Mouse (Mus musculus): ENCODE measurements around the gene Ribc2.

The Ribc2 gene

DNA sequence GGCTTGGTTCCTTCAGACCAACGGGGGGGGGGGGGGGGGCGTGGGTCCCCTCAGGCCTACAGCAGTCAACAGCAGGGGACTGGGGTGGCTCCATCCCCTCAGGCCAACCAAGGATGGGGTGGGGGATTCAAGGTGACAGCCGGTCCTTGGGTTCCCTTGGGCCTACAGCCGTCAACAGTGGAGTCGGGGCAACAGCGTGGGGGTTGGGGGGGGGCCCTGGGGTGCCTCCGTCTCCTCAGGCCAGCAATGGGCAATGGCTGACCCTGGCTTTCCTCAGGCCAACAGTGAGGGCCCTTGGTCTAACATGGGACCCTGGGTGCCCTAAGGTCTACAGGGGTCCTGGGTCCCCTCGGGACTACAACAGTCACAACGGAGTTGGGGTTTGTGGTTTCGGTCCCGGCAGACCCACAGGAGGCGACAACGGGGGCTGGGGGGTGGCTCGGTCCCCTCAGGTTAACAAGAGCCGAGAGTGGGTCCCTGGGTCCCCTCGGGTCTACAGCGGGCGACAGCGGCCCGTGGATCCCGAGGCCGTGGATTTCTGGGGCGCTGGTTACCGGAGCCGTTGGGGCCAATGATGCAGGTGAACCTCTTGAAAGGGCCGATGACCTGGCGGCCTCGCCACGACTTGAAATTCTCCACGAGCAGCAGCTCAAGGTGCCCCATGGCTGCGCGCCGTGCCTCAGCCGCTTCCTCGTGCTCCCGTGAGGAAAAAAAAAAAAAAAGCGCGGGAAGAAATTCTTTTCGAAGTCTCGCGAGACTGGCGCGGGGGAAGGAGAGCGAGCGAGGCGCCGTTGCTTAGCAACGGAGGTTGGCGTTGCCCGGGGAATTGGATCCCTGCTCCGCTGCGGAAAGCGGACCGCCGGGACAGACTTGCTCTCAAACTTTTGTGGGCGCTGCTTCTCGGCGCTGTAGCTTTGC is at the start of gene Ribc2, which contains the start of gene Smc1b:
Gene Ribc2, plus strand, starts transcription at position 804 of the 918 bp plus-strand sequence.
Gene Smc1b, minus strand, starts transcription at position 690 of the 918 bp plus-strand sequence.
- CTCF ChIA-PET: interaction anchor here (0.7 kb wide), 1 partner anchor 23 kb away, joined by 3 read pairs; no protein-coding TSS in a partner anchor

DNA sequence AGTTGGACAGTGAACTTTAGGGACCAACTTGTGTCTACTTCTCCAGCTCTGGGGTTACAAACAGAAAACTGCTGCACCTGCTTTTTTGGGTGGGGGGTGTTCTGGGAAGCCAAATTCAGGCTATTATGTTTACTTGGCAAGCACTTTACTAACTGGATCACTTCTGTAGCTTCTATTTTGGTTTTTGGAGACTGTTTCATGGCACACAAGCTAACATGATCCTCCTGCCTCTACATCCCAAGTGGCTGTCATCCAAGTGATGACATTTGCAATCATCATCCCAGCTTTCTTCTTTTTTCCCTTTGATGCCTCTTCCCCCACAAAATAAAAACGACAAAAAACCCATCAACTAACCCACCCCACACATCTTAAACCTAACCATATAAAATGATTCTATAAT is 46.2 kb upstream of the Ribc2 start:
- CTCF ChIA-PET: no interaction called here

DNA sequence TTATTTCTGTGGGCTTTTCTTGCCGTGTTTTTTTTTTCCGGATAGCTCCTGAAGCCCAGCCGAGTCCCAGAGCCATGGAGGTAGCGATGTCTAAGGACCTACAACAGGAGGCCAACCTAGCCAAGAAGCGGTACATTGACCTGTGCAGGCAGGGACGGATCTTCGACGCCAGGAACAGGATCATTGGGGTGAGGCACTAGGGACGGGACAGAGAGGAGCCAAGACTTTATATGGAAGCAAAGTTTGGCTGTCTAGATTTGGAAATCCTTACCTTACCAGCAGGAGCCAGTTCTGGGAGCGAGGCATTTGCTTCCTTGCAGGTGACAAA is 279 bp downstream of the Ribc2 start:
- CTCF ChIA-PET: interaction anchor here (0.6 to 0.7 kb wide), 2 partner anchors 22 to 1076 kb away, joined by 3 read pairs; no protein-coding TSS in a partner anchor

DNA sequence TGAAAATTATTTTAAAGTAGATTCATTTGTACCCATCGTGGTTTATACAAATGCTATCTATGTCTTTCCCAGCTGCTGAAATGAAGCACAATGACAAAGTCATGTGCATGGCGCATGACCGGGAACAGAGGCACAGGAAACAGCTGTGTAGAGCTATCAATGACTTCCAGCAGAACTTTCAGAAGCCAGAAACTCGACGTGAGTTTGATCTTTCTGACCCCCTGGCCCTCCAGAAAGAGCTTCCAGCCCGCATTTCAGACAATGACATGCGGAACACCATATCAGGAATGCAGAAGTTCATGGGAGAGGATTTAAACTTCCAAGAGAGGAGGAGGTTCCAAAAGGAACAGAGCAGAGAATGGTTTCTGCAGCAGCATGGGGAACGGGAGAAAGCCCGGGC is 3.3 kb downstream of the Ribc2 start:
- CTCF ChIA-PET: no interaction called here

DNA sequence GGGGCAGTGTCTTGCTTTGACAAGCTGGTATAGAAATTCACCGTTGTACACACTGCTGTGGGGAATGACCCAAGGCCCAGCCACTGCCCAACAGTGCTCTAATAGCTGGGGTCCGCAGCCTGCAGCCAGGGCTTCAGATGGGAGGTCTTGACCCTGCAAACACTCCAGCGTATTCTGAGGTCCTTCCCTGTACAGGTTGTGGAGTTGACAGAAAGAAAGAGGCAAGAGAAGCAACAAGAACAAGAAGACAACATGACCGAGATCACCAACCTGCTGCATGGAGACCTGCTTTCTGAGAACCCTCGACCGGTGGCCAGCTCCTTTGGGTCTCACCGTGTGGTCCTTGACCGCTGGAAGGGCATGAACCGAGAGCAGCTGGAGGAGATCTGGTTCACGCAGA is 9.4 kb downstream of the Ribc2 start:
- CTCF ChIA-PET: no interaction called here

DNA sequence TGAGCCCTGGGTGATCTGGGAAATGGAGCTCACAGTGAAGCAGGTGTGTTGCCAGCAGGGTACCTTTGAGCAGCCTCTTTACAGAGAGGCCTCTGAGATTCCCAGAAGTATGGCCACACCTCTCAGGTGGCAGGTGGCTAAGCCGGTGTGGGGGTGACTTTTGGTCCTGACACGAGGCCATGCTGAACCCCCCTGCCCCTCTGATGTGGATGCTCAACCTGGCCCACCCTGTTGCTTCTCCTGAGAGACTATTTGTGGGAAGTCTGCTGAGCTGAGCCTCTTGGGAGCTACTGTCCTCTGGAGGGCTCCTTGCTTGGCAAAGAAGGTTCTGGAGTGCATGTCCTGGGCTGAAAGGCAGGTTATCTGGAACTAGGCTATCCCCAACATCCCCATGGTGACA is 10.6 kb downstream of the Ribc2 start:
- CTCF ChIA-PET: no interaction called here

DNA sequence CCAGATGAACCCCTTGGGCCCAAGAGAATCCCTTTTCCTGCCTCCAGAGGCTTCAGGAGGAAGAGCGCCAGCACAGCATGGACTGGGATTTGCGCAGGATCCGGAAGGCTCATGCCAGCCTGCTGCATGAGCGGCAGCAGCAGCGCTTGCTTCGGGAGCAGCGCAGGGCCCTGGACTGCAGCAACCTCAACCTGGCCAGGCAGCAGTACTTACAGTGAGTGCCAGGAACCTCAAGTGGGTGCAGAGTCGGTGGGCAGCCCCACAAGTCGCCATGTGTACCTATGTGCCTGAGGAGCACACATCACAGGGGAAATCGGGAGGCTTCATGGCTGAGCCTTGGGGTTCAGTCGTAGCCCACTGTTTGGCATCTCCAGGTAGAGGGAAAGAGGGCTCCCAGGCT is 11.3 kb downstream of the Ribc2 start:
- CTCF ChIA-PET: interaction anchor here (0.7 kb wide), 1 partner anchor 1515 kb away, joined by 3 read pairs; no protein-coding TSS in a partner anchor

DNA sequence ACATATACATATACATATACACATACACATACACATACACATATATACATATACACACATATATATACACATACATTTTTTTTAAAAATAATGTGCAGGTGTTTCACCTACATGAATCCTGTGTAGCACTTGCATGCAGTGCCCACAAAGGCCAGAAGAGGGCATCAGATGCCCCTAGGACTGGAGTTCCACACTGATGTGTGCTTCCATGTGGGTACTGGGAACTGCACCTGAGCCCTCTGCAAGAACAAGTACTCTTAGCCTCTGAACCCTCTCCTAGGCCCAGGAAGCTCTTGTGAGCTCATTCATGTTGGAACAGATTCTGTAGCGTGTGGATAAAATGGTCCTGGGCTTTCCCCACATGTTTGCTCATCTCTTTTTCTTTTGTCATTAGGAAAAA is 11.9 kb downstream of the Ribc2 start:
- CTCF ChIA-PET: interaction anchor here (0.7 kb wide), 1 partner anchor 1516 kb away, joined by 3 read pairs; no protein-coding TSS in a partner anchor

DNA sequence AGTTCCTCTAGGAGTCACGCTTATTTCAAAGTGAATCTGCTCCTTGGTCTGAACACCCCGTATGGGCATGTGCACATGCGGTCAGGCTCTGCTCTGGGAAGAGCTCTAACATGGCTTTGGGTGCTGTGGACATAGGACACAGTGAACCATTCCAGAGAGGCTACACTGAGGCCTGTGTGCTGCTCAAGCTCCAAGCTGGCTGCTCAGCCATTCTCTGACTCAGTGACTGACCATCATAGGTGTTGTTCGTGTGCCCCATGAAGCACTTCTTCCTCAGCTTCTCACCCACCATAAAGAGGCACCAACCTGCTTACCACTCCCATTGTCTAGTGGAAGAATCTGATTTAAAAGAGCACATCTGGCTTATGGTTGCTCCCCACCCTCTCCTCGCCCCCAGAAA is 12.4 kb downstream of the Ribc2 start:
- CTCF ChIA-PET: no interaction called here

DNA sequence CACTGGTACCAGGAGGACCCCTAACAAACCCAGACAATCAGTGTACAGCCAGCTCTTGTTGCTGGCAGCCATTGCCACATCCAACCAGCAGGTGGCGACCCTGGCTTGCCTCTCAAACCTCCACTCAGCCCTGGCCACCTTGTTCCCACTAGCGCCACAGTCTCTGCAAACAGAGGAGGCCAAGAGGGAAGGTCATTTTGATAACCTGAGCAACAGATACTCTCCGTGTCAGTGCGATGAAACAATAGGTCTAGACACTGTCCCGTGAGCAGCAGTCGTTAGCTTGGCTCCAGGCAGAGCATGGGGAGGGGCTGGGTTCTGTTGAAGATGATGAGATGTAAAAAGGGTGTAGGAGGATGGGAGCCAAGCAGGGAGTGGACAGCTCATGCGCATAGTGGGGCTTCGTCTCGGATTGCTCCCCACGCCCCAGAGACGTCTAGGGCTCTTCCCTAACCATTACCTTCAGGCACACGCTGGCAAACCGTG is 19.6 kb downstream of the Ribc2 start:
- CTCF ChIA-PET: no interaction called here

DNA sequence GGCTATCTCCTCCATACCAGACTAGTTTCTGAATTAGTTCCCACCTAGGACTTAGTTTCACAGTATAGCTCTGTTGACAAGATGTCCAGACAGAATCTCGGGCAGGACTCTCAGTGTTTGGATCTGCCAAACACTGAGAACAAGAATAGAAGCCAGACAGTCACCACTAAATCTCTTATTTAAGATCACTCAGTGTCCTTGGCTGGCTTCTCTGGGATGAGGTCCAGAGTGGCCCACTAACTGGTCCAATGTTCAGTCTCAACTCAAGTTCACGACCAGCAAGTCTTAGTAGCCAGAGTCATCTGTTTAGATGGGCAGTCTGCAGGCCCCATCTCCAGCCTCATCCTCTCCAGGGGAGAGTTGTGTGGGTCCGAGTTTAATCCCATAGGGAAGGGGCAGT is 20.7 kb downstream of the Ribc2 start:
- CTCF ChIA-PET: no interaction called here

DNA sequence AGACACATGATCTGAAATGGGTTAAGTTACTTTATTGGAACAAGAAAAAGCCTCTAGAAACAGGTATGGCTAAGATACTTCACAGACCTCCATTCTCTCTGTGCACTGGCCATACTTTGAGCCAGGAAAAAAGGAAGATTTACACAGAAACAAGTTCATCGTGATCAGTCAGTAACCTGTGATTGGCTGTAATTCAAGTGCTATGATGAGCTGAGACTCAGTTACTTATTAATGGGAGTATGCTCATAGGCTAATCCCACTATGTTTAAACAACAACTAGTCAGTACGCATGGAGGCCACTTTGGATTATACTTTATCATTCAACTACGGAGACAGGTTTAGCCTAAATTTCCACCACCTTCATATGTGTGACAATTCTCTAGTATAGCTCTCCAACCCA is 22.2 kb downstream of the Ribc2 start:
- CTCF ChIA-PET: interaction anchor here (0.6 kb wide), 1 partner anchor 22 kb away, joined by 3 read pairs; the partner anchor contains the start of genes Ribc2 and Smc1b

DNA sequence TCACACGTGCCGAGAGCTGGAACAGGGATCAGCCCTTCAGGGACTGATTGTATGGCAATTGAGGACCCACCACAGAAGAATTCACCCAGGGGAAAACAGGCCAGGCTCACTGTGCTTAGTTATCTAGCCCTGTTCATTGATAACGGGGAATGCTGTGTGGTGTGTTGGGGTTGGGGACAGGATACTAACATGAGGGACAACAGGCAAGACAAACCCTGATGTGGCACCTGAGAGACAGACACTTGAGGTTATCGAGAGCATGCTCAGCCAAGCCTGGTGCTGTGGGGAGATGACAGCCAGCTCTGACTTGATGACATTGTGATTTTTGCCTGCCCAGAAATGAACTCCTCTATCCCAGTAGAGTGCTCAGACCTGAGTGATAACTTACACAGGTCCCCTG is 24.3 kb downstream of the Ribc2 start:
- CTCF ChIA-PET: no interaction called here

DNA sequence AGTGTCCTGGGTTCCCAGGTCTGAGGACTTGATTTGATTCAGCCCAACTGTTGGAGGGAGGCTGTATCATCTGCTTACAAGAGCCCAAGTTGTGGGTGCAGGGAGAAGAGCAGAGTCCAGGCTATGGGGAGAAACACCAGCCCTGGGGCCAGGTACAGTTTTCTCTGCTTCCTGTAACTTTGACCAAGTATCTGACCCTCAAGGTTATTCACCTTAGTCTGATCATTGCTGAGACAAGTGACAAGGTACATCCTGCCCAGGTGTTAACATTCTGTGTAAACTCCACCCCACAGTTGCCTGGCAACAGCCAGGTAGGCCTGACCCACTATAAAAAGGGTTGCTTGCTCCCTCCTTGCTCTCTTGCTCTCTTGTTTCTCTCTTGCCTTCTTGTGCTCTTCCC is 29.5 kb downstream of the Ribc2 start:
- CTCF ChIA-PET: no interaction called here

DNA sequence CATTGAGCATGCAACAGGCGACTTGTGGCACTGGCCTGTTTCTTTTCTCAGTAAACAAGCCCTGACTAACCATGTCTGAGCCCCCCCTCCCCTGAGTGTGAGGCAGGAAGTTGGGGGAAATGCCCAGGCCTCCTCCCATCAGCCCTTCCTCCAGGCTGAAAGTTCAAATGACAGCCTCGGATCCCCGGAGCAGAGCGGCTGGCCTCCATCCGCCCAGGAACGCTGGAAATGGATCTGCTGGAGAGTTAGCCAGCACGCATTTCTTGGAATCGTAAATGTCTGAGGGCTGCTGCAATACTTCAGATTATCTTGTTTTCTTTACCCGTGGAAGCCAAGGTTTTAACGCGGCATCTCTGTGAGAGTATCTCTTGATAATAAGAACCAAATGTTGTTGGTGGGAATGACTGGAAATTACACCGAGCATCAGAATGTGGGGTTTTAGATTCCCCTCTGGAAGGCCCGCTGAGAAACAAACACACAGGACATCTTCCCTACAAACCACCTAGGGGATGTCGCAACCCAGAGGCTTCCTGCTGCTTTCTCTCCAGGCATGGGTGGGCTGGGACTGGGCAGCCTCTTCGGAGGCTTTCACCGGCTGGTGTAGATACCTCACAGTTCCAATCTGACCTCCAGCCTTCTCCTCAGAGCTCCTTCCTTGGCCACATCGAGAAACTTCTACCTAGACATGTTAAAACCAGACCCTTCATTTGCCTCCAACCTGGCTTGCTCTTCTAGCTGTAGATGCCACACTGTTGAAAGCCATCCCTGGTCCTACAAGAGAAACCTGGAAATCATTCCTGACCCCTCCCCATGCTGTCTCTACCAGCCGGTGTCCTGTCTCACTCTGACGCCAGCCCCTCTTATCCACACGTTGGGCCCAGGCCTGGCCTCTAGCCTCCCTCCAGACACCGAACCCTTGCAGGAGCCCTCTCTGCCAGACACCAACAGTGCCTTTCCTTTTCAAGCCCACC is 31.1 kb downstream of the Ribc2 start:
- CTCF ChIA-PET: interaction anchor here (0.7 kb wide), 1 partner anchor 380 kb away, joined by 11 read pairs; no protein-coding TSS in a partner anchor

DNA sequence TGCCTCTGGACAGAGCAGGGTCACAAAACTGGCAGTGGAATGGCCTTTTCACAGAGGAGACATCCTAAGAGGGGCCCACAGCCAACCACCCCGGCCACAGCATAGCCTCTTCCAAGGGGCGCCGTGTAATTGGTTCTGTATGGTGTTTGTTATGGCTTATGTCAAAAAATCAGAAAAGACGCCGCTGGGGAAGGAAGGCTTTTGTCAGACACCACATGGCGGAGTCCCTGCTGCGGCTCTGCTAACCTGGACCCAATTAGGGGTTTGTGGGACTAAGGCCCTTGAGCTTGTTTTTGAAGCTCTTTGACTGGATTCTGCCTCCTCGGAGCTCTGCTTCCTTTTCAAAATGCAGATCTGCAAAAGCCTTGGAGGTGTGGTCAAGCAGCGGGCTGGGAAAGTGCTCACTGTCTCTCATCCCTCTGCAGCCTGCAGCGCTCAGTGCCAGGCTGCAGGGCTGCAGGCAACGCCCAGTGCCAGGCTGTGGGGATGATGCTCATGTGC is 34.6 kb downstream of the Ribc2 start:
- CTCF ChIA-PET: no interaction called here

DNA sequence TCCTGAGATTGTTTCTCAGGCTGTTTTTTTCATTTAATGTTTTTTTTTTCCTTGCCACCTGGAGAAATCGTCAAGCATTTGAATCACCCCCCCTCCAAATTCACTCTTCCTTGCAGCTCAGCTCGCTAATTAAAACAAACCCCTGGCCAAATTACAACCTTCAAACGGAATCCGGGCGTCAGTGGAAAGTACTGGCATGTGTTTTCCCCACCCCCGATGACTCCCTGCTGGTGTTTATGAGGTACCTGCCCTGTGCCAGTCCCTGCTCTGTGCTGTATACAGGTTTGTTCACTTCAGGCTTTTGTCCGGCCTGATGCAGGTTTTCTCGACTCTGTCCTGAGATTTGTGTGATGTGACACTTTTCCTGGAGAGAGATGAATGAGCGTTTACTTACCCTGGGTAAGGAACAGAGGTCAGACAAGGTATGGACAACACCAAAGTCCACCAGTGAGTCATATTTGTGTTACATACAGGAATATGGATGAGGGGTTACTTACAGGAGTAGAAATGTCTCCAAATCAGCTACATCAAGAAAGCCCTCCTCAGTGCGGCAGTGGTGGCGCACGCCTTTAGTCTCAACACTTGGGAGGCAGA is 35.3 kb downstream of the Ribc2 start:
- CTCF ChIA-PET: no interaction called here

DNA sequence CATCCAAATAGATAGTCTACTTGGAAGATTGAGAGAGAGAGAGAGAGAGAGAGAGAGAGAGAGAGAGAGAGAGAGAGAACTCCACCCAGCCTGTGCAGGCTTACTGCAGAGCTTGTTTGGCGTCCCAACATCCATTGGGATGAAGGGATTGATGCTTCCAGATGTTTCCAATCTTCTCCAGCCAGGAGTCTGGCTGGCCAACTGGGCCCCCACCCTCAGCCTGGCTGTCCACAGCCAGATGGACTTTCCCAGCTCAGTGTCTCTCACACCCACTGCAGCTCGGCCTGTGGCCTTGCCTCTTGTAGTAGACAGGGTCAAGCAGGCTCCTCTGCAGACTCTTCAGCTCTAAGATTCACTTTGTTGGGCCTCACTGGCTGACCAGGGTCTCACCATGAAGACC is 40.2 kb downstream of the Ribc2 start:
- CTCF ChIA-PET: no interaction called here

DNA sequence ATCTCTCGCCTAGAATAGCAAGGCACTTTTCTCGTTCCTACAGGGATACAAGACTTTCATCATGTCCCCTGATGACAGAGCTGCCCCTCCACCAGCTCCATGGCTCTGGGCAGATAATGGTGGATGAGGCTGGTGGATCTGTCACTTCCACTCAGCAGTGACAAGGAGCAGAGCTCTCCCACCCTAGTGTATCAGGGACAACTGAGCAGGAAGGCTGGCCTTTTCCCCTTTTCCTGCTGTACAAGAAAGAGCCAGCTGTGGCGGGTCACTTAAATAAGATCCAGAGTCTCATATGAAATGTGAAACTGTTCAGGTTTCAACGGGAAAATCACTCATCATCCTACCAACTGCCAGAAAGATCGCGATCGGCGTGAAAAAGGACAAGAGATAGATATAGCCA is 41.5 kb downstream of the Ribc2 start:
- CTCF ChIA-PET: no interaction called here

DNA sequence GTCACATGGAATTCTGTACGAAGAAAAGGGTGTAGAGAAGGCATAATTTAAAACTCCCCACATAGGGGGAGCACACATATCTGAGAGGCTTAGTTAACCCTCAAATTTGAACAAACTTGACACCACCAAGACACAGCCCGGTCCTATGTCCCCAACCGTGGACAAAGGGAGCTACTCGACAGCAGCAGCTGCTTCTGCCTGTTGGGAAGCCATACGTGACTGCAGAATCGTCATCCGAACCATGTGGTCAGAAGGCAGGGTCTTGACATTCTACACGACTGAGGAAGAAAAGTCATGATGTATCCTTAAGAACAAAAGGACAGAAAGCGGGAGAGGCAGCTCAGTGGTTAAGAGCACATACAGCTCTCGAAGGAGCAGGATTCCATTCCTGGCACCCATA is 42.2 kb downstream of the Ribc2 start:
- CTCF ChIA-PET: no interaction called here

DNA sequence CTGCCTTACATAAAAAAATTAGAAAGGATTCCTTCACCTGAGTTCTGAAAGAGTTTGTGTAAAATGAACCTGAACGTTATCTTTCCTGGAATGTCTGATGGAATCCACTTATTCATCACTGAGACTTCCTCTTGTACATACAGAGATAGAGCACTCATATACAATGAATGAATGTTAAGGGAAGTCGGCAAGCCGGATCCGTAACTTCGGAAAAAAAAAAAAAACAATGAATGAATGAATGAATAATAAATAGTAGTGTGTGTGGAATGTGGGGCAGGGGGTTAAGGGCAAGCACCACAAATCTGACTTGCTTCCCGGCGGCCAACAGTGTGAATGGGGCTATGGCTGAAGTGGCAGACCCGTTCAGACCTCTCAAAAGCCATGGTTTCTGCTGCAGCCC is 45.7 kb downstream of the Ribc2 start:
- CTCF ChIA-PET: no interaction called here

DNA sequence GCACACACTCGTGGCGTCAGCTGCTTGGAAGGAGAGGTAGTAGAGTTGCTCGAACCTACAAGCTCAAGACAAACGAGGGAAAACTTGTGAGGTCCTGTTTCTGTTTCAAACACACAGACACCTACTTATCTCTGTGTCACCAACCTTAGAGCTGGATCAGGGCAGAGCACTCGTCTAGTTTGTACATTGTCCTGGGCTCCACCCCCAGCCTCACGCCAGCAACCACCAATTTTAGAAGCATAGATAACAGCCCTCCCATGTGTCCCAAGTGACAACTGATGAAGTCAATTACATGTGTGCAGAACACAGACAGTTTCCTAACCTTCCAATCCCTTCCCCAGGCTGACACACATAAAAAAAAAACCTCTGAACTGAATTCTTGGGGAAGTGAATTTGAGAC is 46.3 kb downstream of the Ribc2 start:
- CTCF ChIA-PET: no interaction called here
